Mouse (Mus musculus) mouse embryonic stem cell (cell line): Measurements from ENCODE around the gene Ankrd61.

ENCODE experiments used
- in situ Hi-C, 2 experiments: fragments of 300-500 bp; cut with MboI; formaldehyde crosslinking; loops; 1 replicate in 1 of 2; 3 replicates in 1 of 2; pipeline ENCODE4 v1.14.3; 2019 to 2020; ENCODE audit warnings: low sequenced_read_pairs in 2 of 2, low pct_unique_long_range_greater_than_20kb in 1 of 2, mixed read lengths in 1 of 2; ENCODE audit not compliant: unreplicated experiment in 1 of 2

The Ankrd61 gene

DNA sequence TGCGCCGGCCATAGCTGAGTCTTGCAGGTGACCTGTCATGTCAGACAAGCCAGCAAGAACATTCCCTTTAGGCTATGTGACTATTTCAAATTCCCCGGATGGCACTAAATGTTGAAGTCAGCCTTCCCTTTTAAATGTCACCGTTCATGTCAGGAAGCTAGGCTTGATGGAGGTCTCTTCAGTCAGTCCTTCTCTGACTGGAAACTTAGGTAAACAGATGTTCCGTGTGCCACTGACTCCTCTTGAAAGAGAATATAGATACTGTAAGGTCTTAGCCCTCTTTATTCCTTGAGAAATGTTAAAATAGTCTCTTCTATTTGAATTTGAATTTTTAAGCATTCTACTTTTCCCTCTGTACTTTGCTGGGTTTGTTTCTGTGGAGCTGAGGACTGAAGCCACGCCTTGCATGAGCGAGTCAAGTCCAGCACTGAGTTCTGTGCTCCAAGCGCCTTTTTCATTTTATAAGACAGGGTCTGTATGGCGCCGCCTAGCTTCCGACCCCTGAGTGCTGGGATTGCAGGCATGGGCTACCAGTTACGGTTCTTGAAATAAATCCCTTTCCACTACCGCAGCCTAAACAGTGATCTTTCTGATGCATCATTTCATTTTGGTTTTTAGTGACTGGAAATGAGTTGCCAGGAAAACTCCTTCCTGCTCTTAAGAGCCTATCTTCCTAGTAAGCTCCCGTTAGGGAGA, at the start of gene Ankrd61:
Ankrd61 (minus strand) TSS at position 51 of the 696 bp plus-strand sequence.
- in situ Hi-C loops = no loop called here

DNA sequence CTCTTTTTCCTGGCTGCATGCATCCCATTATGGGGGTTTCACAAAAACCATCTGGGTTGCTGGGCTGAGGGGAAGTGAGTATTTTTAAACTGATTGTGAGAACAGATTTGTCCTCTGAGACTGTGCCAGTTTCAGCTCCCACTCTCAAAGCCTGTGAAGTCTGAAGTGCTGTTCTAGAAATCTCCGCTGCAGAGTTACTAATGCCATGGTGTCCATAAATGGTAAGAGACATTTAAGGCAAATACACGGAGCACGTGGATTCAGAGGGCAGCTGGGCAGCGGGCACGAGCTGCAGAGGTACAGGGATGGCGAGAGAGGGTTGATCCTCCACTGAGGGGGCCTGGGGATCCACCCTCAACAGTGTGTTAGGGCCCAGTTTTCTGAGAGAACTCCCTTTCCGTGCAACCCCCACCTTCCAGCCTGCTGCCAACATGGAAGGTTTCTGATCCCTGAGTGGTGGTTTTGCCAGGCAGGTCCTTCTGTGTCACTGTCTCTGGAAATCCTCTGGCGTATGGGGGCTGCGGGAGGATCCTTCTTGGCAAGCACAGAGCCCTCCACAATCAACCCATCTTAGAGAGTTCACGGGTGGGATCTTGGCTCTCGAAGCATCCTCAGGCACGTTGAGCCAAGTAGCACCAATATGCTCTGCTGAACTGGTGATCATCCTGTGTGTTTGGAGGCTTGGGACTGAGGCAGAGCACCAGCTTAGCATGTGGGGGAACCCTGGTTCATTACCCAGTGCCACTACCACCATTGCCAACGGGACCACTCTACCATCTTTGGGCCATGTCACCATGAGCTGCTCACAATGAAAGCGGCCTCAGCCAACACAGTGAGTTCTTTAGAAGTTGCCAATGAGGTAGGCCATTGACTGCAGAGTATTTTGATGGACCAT, 46.0 kb upstream of the Ankrd61 start:
- in situ Hi-C loops = no loop called here

DNA sequence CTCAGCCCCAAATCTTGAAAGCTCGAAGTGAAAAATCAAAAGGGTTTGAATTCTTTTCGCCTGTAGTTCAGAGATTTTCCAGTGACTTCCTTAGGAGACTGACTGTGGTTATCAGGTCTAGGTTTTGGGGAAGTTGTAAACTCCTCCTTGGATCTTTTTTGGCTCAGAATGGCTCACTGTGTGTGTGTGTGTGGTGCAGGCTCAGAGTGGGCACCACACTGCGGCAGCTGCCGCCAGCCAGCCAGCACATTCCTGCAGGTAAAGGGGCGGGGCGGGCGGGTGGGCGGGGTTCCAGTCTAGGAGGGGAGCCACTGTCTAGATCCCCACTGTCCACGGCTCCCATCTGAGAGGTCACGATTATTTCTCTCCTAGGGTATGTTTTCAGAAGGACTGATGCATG, 44.1 kb upstream of the Ankrd61 start:
- in situ Hi-C loops = no loop called here

GRCm38 (mm10) chr5:143936156-143936555, 38.7 kb upstream of the Ankrd61 start:
- in situ Hi-C loops = no loop called here

GRCm38 (mm10) chr5:143933875-143934274, 36.4 kb upstream of the Ankrd61 start:
- in situ Hi-C loops = no loop called here

DNA sequence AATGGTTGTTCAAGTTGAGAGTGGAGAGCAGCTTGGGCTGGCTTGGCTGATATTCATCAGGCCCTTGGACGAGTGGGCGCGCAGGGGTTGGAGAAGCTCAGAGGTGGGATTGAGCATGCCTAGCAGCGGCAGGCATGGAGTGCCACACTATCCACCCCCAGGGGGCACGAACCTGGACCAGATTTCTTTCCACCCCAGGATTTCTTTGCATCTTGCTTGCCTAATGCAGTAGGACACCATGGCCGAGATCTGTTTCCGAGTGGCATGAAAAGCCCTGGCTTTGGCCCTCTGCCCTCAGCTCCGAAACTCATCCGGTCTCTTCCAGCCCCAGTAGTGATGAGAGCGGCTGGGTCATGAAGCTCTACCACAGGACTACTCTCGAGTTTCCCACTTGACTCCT, 35.9 kb upstream of the Ankrd61 start:
- in situ Hi-C loops = no loop called here

- in situ Hi-C loops = no loop called here
Measured at GRCm38 (mm10) chr5:143932831-143933230, 35.3 kb upstream of the Ankrd61 start, which contains the start of gene Rsph10b. Gene Rsph10b, plus strand, starts transcription at chr5:143933035.

DNA sequence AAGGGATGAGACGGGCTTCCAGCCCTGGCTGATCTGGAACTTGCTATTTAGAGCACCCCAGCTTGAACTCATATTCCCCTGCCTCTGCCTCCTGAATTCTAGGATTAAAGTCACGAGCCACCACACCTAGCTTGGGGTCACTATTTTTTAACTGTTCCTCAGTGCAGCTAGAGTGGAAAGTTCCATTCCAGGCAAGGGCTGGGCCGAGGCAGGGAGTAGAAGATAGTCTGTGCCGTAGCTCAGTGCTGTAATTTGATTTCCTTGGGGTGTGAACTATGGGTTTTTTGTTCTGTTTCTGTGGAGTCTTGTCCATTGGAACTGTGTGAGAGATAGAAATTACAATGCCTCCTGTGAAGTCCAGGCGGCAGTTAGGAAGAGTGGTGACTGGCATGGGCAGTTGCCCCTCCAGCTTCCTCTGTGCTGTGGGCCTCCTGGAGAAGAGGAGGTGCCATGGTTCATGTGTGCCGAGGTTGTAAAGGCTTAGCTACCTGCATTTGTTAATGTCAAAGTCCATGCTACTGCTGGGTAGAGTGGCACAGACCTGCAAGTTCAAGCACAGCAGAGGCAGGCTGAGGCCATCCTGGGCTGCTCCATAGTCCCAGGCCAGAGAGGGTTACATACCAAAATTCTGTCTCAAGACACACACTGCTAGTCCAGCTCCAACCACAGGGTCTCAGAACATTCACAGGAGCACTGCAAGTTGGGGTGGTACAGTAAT, 34.5 kb upstream of the Ankrd61 start:
- in situ Hi-C loops = no loop called here

- in situ Hi-C loops = no loop called here
Measured at GRCm38 (mm10) chr5:143930656-143931055, 33.2 kb upstream of the Ankrd61 start.

- in situ Hi-C loops = no loop called here
Measured at GRCm38 (mm10) chr5:143929291-143929690, 31.8 kb upstream of the Ankrd61 start.

DNA sequence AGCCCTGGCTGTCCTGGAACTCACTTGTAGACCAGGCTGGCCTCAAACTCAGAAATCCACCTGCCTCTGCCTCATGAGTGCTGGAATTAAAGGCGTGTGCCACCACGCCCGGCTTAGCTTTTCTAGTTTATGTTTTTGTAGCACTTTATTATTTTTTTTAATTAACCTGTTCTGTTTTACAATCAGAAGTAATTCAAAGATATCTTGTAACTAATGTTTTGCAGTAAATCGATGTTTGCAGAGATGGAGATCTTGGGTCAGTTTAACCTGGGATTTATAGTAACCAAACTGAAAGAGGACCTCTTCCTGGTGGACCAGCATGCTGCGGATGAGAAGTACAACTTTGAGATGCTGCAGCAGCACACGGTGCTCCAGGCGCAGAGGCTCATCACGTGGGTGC, 30.4 kb upstream of the Ankrd61 start, which contains the start of gene Gm42421:
Gm42421 (plus strand) TSS at position 301 of the 400 bp plus-strand sequence.
- in situ Hi-C loops = no loop called here

DNA sequence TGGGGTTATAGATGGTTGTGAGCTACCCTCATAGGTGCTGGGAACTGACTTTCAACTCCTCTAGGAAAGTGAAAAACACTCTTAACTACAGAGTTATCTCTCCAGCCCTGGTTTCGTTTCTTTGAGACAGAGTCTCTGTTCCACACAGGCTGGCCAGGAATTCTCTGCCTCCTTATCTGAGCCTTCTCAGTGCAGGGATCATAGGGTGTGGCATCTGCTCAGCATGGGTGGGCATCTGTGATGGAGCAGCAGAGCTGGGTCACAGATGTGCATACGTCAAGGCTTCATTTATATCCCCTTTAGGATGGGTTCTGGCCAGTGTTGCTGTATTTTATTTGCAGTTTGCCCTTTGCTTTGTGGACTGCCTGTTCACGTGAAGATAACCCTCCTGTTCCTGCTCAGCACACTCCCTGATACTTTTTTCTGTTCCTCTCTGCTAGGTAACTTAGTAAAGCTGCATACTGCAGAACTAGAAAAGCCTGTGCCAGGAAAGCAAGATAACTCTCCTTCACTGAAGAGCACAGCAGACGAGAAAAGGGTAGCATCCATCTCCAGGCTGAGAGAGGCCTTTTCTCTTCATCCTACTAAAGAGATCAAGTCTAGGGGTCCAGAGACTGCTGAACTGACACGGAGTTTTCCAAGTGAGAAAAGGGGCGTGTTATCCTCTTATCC, 27.4 kb upstream of the Ankrd61 start:
- in situ Hi-C loops = no loop called here

DNA sequence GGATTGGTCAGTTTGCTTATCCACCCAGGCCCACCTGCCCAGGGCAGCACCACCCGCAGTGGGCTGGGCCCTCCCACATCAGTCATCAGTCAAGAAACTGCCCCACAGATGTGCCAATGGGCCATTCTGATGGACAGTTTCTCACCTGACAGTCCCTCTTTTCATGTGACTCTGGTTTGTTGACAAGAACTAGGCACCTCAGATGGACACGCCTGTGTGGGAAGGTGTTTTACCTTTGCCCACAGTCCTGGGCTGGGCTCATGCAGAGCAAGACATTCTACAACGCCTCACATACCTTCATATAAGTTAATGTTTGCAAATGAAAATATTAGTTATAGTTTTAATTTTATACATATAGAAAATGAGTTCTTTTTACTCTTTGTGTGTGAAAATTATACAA, 20.6 kb upstream of the Ankrd61 start:
- in situ Hi-C loops = no loop called here

GRCm38 (mm10) chr5:143917418-143917817, 19.9 kb upstream of the Ankrd61 start:
- in situ Hi-C loops = no loop called here

DNA sequence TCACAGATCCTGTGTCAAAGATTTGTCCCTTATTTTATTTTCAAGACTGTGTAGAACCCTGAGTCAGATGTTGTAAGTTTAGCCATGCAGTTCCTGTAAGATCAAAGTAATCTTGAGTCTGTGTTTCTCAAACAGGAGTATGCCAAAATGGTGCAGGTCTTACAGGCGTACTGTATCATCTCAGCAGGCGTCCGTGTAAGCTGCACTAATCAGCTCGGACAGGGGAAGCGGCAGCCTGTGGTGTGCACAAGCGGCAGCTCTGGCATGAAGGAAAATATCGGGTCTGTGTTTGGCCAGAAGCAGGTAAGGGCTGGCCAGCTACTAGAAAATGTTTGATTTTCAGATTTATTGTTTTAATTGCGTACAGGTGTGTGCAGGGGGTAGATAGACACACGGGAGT, 18.7 kb upstream of the Ankrd61 start:
- in situ Hi-C loops = no loop called here

DNA sequence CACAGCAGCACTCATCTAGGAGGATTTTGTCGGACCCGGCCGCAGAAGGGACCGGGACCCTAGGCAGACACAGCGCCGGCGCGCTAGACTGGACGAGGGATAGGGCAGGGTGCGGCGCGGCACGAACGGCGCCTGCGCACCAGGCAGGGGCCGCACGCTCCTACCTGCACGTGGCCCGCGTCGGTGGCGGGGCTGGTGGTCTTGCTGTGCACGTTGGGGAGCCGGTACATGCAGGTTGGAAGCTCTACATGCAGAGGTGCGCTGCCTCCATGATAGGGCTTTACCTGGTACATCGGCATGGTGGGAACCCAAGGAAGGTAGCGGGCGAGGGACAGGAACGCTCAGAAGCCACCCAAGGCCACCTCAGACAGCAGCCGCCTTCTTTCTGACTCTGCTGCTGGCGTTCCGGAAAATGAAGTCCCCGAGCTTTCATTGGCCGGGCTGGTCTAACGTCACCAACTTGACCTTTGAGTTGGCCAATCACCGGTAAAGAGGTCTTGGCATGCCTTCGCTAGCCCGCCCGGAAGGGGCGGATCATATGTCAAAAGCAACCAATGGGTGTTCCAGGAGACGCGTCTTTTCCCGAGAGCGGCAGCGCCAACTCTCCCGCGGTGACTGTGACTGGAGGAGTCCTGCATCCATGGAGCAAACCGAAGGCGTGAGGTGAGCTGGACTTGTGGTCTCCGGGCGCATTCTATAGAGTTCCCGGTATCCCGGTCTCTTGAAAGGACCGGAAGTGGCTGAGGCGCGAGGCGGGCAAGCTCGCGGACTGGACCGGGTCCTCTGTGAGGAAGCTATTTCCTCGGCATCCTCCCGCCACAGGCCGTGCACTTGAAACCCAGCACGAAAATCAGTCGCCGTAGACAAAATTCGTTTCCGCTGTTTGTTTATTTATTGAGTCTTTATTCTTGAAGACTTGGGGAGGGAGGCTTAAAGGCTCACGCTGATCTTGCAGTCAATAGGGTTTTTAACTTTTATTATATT, 12.2 kb upstream of the Ankrd61 start, which contains the start of the genes Aimp2 and Pms2:
Aimp2 (minus strand) TSS at position 431 of the 984 bp plus-strand sequence.
Pms2 (plus strand) TSS at position 548 of the 984 bp plus-strand sequence.
- in situ Hi-C loops = no loop called here

DNA sequence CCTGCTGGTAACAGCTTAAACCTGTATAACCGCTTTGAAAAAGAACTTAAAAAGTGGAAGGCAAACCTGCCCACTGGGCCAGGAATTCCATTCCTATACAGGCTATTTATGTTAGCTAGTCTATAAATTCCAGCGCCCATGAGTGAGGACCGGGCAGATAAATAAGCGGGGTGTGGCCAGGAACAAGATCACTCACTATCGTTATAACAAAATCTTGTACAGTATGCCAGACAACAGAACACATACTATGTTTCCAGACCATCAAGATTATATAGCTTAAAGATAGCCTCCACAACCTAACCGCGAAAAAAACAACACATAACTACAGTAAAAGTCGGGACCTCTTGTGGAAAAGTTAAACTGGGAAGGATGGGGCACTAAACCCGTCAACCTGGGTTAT, 11.4 kb upstream of the Ankrd61 start:
- in situ Hi-C loops = no loop called here
